Mouse (Mus musculus) midbrain, embryonic 15.5 days (tissue): ENCODE results near the gene Akirin1. TPM values are rescaled to one million over a fixed set of nuclear protein-coding genes. Genes with fewer than 3 reads are reported as not detected.

Source experiments
- ATAC-seq: fragments of 200-750 bp; cut with Nextera tagmentation; replicated peaks from 2 replicates; pipeline ENCODE4 v1.8.0; 2017; ENCODE audit warnings: moderate TSS enrichment
- H3K27ac ChIP-seq: fragments of 300-500 bp; sonication (generic); 2 replicates; pipeline ENCODE4 v1.5.1; 2015; ENCODE audit warnings: mild to moderate bottlenecking, inconsistent platforms
- H3K27me3 ChIP-seq: fragments of 300-500 bp; sonication (generic); replicated peaks from 2 replicates; pipeline ENCODE4 v1.6.1; 2015; ENCODE audit warnings: inconsistent platforms
- H3K36me3 ChIP-seq: fragments of 300-500 bp; sonication (generic); replicated peaks from 2 replicates; pipeline ENCODE4 v1.6.1; 2015; ENCODE audit warnings: inconsistent platforms
- H3K4me1 ChIP-seq: fragments of 300-500 bp; sonication (generic); 2 replicates; pipeline ENCODE4 v1.6.1; 2015; ENCODE audit warnings: inconsistent platforms
- H3K4me2 ChIP-seq: fragments of 300-500 bp; sonication (generic); 2 replicates; pipeline ENCODE4 v1.6.1; 2015; ENCODE audit warnings: inconsistent platforms, mild to moderate bottlenecking, moderate library complexity
- H3K4me3 ChIP-seq: fragments of 300-500 bp; sonication (generic); 2 replicates; pipeline ENCODE4 v1.5.1; 2015; ENCODE audit warnings: mild to moderate bottlenecking, inconsistent platforms
- H3K9ac ChIP-seq: fragments of 300-500 bp; sonication (generic); 2 replicates; pipeline ENCODE4 v1.6.1; 2015; ENCODE audit warnings: mild to moderate bottlenecking, inconsistent platforms
- H3K9me3 ChIP-seq: fragments of 300-500 bp; sonication (generic); 2 replicates; pipeline ENCODE4 v1.6.1; 2016; ENCODE audit warnings: inconsistent platforms
- WGBS: fragments of 180-500 bp; shearing (Covaris S2); methylation state at CpG from one replicate; pipeline ENCODE4 v1.1.7; 2015; ENCODE audit warnings: mixed read lengths; 5-methylcytosine and 5-hydroxymethylcytosine counted together
- polyA plus RNA-seq: library from polyadenylated mRNA; unstranded; fragments of >200 nt; fragmentation: Nextera tagmentation; extraction: Ambion mirVana; gene quantifications from 2 replicates; pipeline ENCODE4 v1.2.1, GENCODE M21; 2015

Akirin1 gene
- 80.6 and 82.7 TPM in 2 replicates for polyA plus RNA-seq

DNA sequence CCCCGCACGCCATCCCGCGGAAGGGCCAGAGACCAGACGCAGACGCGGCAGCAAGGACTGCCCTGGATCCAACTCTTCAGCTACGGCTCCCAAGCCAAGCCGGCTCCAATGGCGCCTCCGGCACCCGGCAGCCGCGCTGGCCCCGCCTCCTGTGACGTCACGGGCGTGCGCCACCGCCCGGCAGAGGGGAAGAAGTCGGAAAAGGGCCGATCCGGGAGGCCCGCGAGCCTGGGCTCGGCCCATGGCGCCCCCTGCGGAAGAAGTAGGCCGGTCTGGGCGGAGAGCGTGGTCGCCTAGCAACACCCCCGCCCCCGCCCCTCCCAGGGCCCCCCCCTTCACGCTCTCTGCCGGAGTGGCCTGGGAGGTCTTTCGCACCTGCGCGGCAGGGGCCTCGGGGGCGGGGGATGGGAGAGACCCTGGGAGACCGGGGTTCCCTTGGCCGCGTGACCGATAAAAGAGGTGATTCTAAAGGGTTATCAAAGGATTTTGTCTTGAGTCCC is at the start of gene Akirin1:
Gene Akirin1, minus strand, starts transcription at position 194 of the 500 bp plus-strand sequence.
- Histone ChIP-seq H3K9me3 (no peaks in the 10 kb centered on the region), H3K4me3 (peak within 1 kb of the TSS; percentile 92), H3K27me3 (peaks cover 4% of the 10 kb centered on the region; the same call in 1 of the 2 replicates), H3K27ac (peak within 1 kb of the TSS; percentile 93), H3K4me2 (peak within 1 kb of the TSS; percentile 70), H3K9ac (peak within 1 kb of the TSS; percentile 86), H3K4me1 (peaks cover 34% of the 10 kb centered on the region), H3K36me3 (no peaks in the 10 kb centered on the region)
- peak; percentile 98 for ATAC-seq
- WGBS: under 1% methylated on average over 30 of the region's 46 CpGs

GRCm38 (mm10) chr4:123797856-123798255 is 47.7 kb upstream of the Akirin1 start:
- H3K27ac ChIP-seq: peak overlapping the region; percentile 60; the same call in 1 of the 2 replicates
- no peak overlapping the region for H3K4me3 ChIP-seq
- H3K4me2 ChIP-seq: no peak overlapping the region
- WGBS: 33% methylated on average over 7 of the region's 7 CpGs
- no peaks in the 10 kb centered on the region for H3K27me3 ChIP-seq
- H3K36me3 ChIP-seq: no peaks in the 10 kb centered on the region
- H3K9me3 ChIP-seq: no peaks in the 10 kb centered on the region
- H3K4me1 ChIP-seq: 0 out of 2 replicates have a peak, but pooled peaks cover 2% of the 10 kb centered on the region
- ATAC-seq: no peak; the same call in 1 of the 2 replicates
- H3K9ac ChIP-seq: no peak overlapping the region

GRCm38 (mm10) chr4:123797403-123797802 is 47.3 kb upstream of the Akirin1 start:
- H3K27ac ChIP-seq: peak overlapping the region; percentile 60; the same call in 1 of the 2 replicates
- no peak for ATAC-seq
- no peak overlapping the region for H3K4me2 ChIP-seq
- H3K9me3 ChIP-seq: no peaks in the 10 kb centered on the region
- H3K4me1 ChIP-seq: 0 out of 2 replicates have a peak, but pooled peaks cover 2% of the 10 kb centered on the region
- H3K36me3 ChIP-seq: no peaks in the 10 kb centered on the region
- 75% methylated on average over 3 of the region's 3 CpGs for WGBS
- H3K27me3 ChIP-seq: no peaks in the 10 kb centered on the region
- H3K9ac ChIP-seq: no peak overlapping the region
- no peak overlapping the region for H3K4me3 ChIP-seq

- no peak overlapping the region for H3K9ac ChIP-seq
- no peak overlapping the region for H3K27ac ChIP-seq
- 81% methylated on average over 2 of the region's 2 CpGs for WGBS
- no peak overlapping the region for H3K4me2 ChIP-seq
- 0 out of 2 replicates have a peak, but pooled peaks cover 2% of the 10 kb centered on the region for H3K4me1 ChIP-seq
- no peak overlapping the region for H3K4me3 ChIP-seq
- ATAC-seq: no peak
- H3K27me3 ChIP-seq: no peaks in the 10 kb centered on the region
- H3K36me3 ChIP-seq: no peaks in the 10 kb centered on the region
- H3K9me3 ChIP-seq: no peaks in the 10 kb centered on the region
Observed at GRCm38 (mm10) chr4:123795057-123795456, 44.9 kb upstream of the Akirin1 start.

DNA sequence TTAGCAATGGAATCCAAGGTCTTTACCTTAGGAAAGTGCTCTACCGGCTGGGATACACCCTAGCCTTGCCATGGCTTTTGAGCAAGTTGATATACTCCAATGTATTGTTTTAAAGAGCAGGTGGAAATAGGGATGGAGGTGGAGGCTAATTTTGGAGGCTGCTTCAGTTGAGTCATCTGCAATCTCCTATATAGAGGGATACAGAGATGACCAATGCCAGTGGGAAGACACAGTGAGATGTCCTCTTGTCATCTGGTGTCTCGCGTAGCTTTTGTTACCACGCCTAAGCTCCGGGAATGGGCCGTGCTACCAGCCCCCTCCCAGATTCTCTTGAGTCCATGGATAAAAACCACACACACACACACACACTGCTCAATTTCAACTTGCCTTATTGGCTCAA is 43.0 kb upstream of the Akirin1 start:
- Histone ChIP-seq H3K9ac (no peak overlapping the region), H3K9me3 (no peaks in the 10 kb centered on the region), H3K36me3 (no peaks in the 10 kb centered on the region), H3K4me3 (no peak overlapping the region), H3K27ac (no peak overlapping the region), H3K27me3 (no peaks in the 10 kb centered on the region), H3K4me1 (0 out of 2 replicates have a peak, but pooled peaks cover 2% of the 10 kb centered on the region), H3K4me2 (no peak overlapping the region)
- 94% methylated on average over 6 of the region's 6 CpGs for WGBS
- ATAC-seq: no peak

DNA sequence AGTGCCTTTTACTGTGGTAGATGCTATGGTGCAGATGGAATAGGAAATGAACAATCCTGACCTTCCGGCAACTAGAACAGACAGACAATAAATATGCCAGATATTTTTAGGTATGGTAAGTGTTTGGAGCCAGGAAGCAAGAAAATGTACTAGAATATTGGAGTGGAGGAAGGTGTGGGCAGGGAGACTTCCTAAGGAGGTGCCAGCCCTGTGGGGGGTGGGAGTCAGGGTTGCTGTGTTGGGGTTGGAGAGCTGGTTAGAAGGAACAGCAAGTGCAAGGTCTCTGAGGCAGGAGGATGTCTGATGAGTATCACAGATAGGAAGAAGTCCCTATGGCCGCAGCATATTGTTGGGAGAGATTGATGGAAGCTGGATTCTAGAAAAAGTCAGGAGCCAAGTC is 42.5 kb upstream of the Akirin1 start:
- Histone ChIP-seq H3K4me1 (peaks cover 5% of the 10 kb centered on the region), H3K4me2 (no peak overlapping the region), H3K9ac (no peak overlapping the region), H3K9me3 (no peaks in the 10 kb centered on the region), H3K4me3 (no peak overlapping the region), H3K27ac (no peak overlapping the region), H3K36me3 (no peaks in the 10 kb centered on the region), H3K27me3 (no peaks in the 10 kb centered on the region)
- WGBS: 85% methylated on average over 2 of the region's 2 CpGs
- no peak for ATAC-seq

DNA sequence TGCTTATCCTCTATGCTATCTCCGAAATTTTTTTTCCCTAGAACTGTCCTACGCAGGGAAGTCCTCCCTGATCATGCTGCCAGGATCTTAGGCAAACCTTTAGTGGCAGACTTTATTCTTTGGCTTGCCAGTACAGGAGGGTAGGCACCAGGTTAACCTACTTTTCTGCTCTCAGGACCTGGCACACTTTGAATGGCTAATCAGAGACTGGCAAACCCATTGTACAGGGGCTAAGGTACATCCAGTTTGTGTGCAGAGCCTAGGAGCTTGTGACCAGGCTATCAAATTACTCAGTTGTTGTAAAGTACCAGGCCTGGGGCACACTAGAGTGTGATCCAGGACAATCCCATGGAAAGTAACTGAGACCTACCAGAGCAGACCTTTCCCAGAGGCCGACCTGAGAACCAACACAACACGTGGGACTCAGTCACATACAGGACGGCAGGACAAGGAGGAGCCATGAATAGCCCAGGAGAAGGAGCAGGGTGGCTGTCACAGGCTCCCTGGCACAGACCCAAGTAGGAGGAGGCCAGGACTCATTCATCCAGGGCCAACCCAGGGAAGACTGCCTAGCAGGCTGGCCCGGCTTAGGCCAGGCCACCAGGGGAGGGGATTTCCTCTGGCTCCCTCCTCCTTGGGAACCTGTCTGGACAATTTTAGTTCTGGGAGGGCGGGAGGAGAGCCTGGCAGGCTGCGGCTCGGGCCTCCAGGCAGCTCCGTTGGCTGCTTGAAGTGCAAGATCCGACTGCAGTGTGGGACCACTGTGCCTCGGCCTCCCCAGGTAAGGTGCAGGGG is 37.2 kb upstream of the Akirin1 start, which contains the start of gene Rhbdl2:
Gene Rhbdl2, plus strand, starts transcription at position 684 of the 795 bp plus-strand sequence.
- no peaks in the 10 kb centered on the region for H3K9me3 ChIP-seq
- H3K4me3 ChIP-seq: no peak within 1 kb of the TSS
- no peaks in the 10 kb centered on the region for H3K27me3 ChIP-seq
- H3K4me1 ChIP-seq: peaks cover 5% of the 10 kb centered on the region
- H3K27ac ChIP-seq: no peak within 1 kb of the TSS
- 29% methylated on average over 12 of the region's 12 CpGs for WGBS
- peak; percentile 70 for ATAC-seq
- H3K9ac ChIP-seq: no peak within 1 kb of the TSS
- H3K36me3 ChIP-seq: no peaks in the 10 kb centered on the region
- peak within 1 kb of the TSS; percentile 15 for H3K4me2 ChIP-seq

DNA sequence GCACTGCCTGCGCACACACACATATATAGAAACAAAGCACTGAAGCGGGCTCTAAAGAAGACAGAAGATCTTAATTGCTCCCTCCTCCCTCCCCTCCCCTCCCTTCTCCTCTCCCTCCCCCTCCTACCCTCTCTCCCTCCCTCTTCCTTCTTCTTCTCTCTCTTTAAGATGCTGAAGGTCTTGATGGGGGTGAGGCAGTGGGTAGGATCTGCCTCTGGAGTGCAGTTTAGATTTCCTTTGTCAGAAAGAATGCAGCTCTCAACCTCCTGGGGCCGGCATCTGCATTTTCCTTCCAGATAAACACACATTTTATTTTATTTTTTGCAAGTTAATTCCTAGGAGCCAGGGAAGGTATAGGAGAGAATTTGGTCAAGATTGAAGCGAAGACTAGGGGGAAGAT is 18.1 kb upstream of the Akirin1 start:
- Histone ChIP-seq H3K27me3 (no peaks in the 10 kb centered on the region), H3K27ac (no peak overlapping the region), H3K4me2 (no peak overlapping the region), H3K9me3 (no peaks in the 10 kb centered on the region), H3K4me3 (no peak overlapping the region), H3K36me3 (no peaks in the 10 kb centered on the region), H3K4me1 (no peaks in the 10 kb centered on the region), H3K9ac (no peak overlapping the region)
- 63% methylated on average over 4 of the region's 4 CpGs for WGBS
- no peak for ATAC-seq

GRCm38 (mm10) chr4:123767807-123768206 is 17.7 kb upstream of the Akirin1 start:
- H3K4me3 ChIP-seq: no peak overlapping the region
- H3K4me1 ChIP-seq: no peaks in the 10 kb centered on the region
- H3K9ac ChIP-seq: no peak overlapping the region
- H3K27me3 ChIP-seq: no peaks in the 10 kb centered on the region
- H3K36me3 ChIP-seq: no peaks in the 10 kb centered on the region
- no peaks in the 10 kb centered on the region for H3K9me3 ChIP-seq
- 79% methylated on average over 3 of the region's 3 CpGs for WGBS
- H3K4me2 ChIP-seq: no peak overlapping the region
- H3K27ac ChIP-seq: no peak overlapping the region
- ATAC-seq: no peak

DNA sequence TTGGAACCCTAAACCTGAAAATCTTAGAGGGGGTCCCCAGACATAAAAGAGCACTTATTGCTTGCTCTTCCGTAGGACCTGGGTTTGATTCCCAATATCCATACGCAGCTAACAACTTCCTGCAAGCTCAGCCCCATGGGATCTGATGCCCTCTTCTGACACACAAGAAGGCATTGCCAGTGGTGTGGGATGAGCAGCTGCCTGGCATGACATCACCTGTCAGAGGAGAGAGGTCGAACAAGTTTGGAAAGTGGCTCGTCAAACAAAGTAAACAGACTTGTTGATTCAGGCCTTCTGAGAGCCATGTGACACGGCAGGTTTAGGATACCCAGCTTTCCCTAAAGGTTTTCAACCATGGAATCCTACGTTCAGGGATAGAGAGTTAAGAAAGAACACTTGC is 14.9 kb upstream of the Akirin1 start:
- Histone ChIP-seq H3K4me2 (no peak overlapping the region), H3K27ac (no peak overlapping the region), H3K4me1 (no peaks in the 10 kb centered on the region), H3K36me3 (no peaks in the 10 kb centered on the region), H3K9ac (no peak overlapping the region), H3K9me3 (no peaks in the 10 kb centered on the region), H3K4me3 (no peak overlapping the region), H3K27me3 (no peaks in the 10 kb centered on the region)
- 81% methylated on average over 6 of the region's 6 CpGs for WGBS
- ATAC-seq: no peak

DNA sequence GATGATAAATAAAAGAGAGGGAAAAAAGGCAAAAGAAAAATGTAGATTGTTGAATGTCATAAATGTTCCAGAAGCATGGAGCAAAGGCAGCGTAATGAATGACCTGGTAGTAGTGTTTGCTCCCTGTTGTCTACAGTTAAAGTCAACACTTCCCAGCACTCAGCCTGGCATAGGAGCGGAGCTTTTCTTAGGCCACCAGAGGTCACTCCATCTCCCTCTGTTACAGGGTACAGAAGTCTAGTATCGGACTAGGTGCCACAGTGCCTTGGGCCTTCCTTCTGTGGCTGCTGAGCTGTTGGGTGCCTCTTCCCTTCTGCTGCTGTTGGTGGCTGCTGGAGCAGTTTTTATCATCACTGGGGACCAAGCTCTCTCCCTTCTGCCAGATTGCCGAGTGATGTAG is 8.2 kb upstream of the Akirin1 start:
- Histone ChIP-seq H3K27ac (no peak overlapping the region), H3K36me3 (no peaks in the 10 kb centered on the region), H3K4me2 (no peak overlapping the region), H3K27me3 (no peaks in the 10 kb centered on the region), H3K9ac (no peak overlapping the region), H3K4me3 (no peak overlapping the region), H3K9me3 (no peaks in the 10 kb centered on the region), H3K4me1 (no peaks in the 10 kb centered on the region)
- no peak for ATAC-seq
- 61% methylated on average over 4 of the region's 4 CpGs for WGBS

DNA sequence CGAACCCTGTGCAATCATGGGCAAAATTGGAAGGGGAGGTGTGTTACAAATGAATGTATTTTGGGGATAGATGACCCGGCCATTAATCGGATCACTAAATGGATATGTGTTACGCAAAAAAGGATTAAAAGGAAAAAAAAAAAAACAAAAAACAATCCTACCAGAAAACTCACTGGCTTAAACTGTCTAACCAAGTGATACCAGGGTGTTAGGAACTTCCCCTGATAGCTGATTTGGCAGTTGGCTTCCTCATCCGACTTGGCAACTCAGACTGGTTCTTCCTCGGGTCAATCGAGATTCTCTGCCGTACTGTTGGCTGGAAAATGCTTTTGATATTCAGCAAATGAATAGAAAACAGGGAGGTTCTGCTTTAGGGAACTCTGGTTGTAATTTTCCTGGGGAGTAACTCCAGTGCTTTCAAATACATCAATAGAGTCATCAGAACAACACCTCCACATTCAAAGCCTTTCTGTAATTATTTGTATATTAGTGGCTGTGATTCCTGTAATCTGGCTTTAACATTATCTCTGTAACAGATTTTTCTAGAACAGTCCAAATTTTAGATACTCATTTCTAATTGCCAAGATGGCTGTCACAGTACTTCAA is 665 bp upstream of the Akirin1 start:
- no peak for ATAC-seq
- 0% methylated on average over 8 of the region's 8 CpGs for WGBS
- H3K9me3 ChIP-seq: no peaks in the 10 kb centered on the region

More for the DNA sequence above, 665 bp upstream of the Akirin1 start:
- Histone ChIP-seq H3K36me3 (no peaks in the 10 kb centered on the region), H3K4me3 (peak overlapping the region; percentile 92), H3K4me2 (peak overlapping the region; percentile 70), H3K27me3 (peaks cover 4% of the 10 kb centered on the region; the same call in 1 of the 2 replicates), H3K27ac (peak overlapping the region; percentile 71), H3K4me1 (peaks cover 30% of the 10 kb centered on the region), H3K9ac (peak overlapping the region; percentile 38)
